Mouse (Mus musculus) left cerebral cortex, adult 9 months (tissue): Measurements from ENCODE around the gene Fbxo40.

Source experiments
- DNase-seq, 2 experiments: peaks; one replicate each; pipeline ENCODE4 v3.0.0; 2022; ENCODE audit warnings: low spot score in 2 of 2

The Fbxo40 gene

GRCm38 (mm10) chr16:36989999-36990625, at the start of gene Fbxo40:
Fbxo40 (minus strand) TSS chr16:36990467.
- no peak for DNase-seq

- no peak for DNase-seq
These were observed 44.5 kb upstream of the Fbxo40 start for GRCm38 (mm10) chr16:37034751-37035150.

- no peak for DNase-seq
These were observed 41.7 kb upstream of the Fbxo40 start for GRCm38 (mm10) chr16:37031996-37032395.

GRCm38 (mm10) chr16:37027581-37027980, 37.3 kb upstream of the Fbxo40 start:
- DNase-seq: no peak

- no peak for DNase-seq
These were observed 22.1 kb upstream of the Fbxo40 start for GRCm38 (mm10) chr16:37012336-37012735.

DNA sequence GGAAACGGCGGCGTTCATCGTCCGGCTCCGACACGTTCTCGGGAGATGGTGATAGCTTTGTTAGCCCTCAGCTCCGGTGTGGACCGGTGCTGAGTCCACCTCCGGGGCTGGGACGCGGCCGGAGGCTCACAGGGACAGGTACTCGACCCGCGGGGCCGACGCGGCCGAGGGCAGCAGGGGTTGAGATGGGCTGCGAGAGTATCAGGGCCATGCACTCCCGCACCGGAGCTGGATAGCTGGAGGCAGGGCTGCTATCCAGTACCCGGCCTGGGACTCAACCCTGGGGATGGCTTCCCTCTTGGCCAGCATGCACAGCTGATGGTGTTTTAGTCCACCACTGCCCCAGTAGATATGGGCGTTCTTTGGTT, 21.6 kb upstream of the Fbxo40 start:
- DNase-seq: no peak

GRCm38 (mm10) chr16:37011061-37011921, 21.0 kb upstream of the Fbxo40 start, which contains the start of gene Polq:
Polq (plus strand) TSS chr16:37011786.
- DNase-seq: peak; percentile 70 to 95

DNA sequence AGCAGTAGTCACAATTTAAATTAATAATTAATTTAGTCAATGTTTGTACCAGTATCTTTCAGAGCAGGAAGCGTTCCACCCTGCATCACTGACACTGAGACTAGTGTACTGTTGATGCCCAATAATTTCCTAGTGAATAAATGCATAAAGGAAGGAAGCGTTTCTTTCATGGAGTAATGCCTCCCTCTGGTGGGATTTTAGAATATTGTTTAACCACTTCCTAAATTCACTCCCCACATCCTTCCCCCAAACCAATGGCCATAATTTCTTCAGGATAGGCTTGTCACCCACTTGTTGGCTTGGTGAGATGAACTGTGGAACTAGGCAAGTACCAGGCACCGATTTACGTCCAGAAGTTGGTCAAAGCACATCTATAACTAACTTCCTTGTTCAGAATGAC, 20.1 kb upstream of the Fbxo40 start:
- DNase-seq: peak; percentile 32 to 55

DNA sequence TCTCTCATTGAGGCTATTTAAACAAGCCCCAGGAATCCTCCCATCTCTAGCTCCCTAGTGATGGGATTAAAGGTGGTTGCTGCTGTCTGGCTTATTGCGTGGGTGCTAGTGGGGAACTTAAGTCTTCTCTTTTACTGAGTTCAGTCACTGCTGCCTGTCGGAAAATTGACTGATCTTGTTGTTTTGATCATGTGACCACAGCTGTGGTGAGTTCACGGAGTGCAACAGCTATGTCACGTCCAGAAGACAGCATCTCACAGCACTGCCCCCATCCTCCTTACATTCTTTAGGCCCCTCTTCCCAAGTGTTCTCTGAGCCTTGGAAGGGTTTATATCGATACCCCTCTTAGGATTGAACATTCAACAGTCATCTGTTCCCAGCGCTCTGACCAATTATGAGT, 19.0 kb upstream of the Fbxo40 start:
- no peak for DNase-seq

- no peak for DNase-seq
These were observed 9.2 kb upstream of the Fbxo40 start for GRCm38 (mm10) chr16:36999366-36999972.

- no peak for DNase-seq
These were observed 7.4 kb upstream of the Fbxo40 start for GRCm38 (mm10) chr16:36997650-36998049.

GRCm38 (mm10) chr16:36989493-36989892, 774 bp downstream of the Fbxo40 start:
- no peak for DNase-seq

- DNase-seq: no peak
These were observed 2.2 kb downstream of the Fbxo40 start for GRCm38 (mm10) chr16:36988066-36988465.

DNA sequence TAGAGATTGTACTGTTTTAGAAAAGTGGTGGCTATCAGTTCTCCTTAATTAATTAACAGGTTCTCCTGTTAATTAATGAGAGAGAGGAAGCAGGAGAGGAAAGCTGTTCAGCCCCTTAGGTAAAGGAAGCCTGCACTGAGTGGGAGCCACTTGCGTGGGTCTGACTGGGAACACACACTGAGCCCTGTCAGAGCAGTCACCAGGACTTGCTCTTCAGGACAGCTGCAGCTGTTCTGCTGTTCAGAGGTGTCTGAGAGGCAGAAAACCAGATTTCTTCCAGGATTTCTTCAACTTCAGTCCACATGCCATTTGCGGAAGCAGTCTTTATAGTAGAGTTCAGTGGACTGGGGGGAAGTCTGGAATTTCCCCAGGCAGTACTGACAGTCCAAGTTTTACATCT, 2.9 kb downstream of the Fbxo40 start:
- no peak for DNase-seq

DNA sequence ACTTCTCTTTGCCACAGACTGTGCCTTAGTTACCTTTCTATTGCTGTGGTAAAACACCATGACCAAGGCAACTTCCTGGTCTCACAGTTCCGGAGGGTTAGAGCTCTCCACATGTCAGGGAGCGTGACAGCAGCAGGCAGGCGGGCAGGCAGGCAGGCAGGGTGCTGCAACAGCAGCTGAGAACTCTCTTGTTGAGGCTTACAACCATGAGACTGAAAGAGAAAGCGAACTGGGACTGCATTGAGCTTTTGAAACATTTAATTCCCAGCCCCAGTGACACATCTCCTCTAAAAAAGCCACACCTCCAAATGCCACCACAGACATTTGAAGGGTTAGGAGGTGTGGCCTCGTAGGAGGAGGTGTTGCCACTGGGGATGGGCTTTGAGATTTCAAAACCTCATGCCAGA, 4.6 kb downstream of the Fbxo40 start:
- no peak for DNase-seq

DNA sequence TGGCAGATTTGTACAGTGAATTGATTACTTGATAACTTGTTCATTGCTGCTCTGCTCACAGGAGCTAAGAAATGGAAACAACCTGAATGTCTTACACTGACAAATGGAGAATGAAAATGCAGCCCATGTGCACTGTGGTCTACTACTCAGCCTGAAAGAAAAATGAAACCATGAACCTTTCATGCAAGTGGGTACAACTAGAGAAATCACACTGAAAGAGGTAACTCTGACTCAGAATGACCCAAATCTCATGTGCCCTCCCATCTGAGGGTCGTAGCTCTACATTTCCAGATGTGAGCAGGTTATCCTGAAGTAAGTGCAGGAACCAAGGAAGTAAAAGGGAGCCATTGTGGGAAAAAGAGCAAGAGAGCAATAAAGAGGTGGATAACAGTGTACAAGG, 6.5 kb downstream of the Fbxo40 start:
- DNase-seq: no peak

- DNase-seq: no peak
These were observed 11.1 kb downstream of the Fbxo40 start for GRCm38 (mm10) chr16:36979127-36979526.

GRCm38 (mm10) chr16:36963415-36963814, 26.9 kb downstream of the Fbxo40 start:
- DNase-seq: no peak

DNA sequence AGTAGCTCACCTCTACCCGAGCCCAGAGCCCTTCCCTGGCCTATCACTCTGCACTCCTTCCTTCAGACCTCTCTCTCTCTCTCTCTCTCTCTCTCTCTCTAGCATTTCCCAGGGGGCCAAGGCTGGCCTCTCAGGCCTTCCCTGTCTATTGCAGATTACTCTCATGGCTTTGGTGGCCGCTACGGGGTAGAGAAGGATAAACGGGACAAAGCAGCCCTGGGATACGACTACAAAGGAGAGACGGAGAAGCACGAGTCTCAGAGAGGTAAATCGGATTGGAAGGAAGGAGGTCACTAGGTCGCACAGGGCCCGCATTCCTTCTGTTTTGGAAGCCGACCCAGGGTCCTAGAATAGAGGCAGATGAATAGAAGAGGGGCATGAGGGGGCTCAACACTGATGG, 35.2 kb downstream of the Fbxo40 start:
- no peak for DNase-seq

DNA sequence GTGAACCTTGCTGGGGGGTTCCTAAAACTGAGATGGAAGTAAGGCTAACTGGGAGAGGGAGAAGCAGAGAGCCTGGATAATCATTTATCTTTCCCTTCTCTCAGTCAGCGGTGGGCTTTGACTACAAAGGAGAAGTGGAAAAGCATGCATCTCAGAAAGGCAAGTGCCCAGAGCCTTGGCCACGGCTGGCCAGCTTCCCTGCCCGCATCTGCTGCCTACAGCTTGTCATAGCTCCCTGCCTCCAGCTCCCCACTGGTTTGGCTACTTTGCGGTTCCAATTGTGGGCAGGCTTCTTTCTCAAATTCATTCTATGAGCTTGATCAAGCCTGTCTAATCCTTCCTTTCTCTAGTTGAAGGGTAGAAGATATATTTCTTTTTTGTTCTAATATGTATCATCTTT, 39.2 kb downstream of the Fbxo40 start:
- no peak for DNase-seq

- no peak for DNase-seq
These were observed 40.5 kb downstream of the Fbxo40 start for GRCm38 (mm10) chr16:36949614-36950336.

DNA sequence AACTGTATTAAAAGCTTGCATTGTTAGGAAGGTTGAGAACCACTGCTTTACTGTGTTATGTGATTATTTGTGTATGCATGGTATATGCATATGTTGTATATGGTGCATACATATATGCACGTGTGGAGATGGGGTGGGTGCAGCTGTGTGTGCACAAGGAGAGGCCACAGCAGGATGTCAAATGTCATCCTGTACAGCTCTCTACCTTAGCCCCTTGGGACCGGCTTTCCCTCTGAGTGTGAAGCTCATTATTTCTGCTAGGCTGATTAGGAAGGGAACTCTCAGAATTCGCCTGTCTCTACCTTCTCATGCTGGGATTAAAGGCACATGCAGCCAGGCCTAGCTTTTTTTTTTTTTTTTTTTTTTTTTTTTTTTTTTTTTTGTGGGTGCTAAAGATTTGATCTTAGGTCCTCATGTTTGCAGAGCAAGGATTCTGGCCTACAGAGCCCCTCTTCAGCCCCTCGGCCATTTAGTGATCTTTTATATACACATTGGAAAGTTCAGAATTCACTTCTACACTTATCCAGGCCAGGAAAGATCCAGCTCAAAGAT, 42.5 kb downstream of the Fbxo40 start:
- no peak for DNase-seq
